Mouse (Mus musculus) cortical plate, adult 2 months (tissue): ENCODE data around the gene Hipk4. TPM values are rescaled to one million over a fixed set of nuclear protein-coding genes. Genes with fewer than 3 reads are reported as not detected.
A peak's percentile ranks its signal among the peaks of the same experiment; 100 is the strongest.
"Not testable (repeated sequence)": the region's sequence is repeated elsewhere in the genome, so short reads cannot be mapped to it uniquely, and the experiment has no call there.

Experiments used
- H3K27ac ChIP-seq: fragments of 200-500 bp; 2 replicates; pipeline ENCODE4 v1.5.1; 2012; ENCODE audit warnings: low read length, control low read depth, inconsistent platforms; ENCODE audit not compliant: insufficient read depth
- H3K4me1 ChIP-seq: fragments of 200-500 bp; 2 replicates; pipeline ENCODE4 v1.6.1; 2011; ENCODE audit warnings: low read length; ENCODE audit not compliant: control insufficient read depth, insufficient read depth
- H3K4me3 ChIP-seq: fragments of 200-500 bp; 2 replicates; pipeline ENCODE4 v1.5.1; 2011; ENCODE audit warnings: mild to moderate bottlenecking, low read length, control low read depth; ENCODE audit not compliant: insufficient read depth
- CTCF ChIP-seq: fragments of 200-500 bp; IDR thresholded peaks from 2 replicates; pipeline ENCODE4 v1.5.1; 2011; ENCODE audit warnings: mild to moderate bottlenecking, control low read depth, low read length; ENCODE audit not compliant: insufficient read depth; ENCODE audit errors: extremely low read depth
- POLR2A ChIP-seq: fragments of 200-500 bp; IDR thresholded peaks from 2 replicates; pipeline ENCODE4 v1.6.1; 2011; ENCODE audit warnings: mild to moderate bottlenecking, low read length, control low read depth; ENCODE audit not compliant: insufficient read depth; ENCODE audit errors: extremely low read depth
- polyA plus RNA-seq: library from polyadenylated mRNA; depleted of rRNA; stranded (reverse); fragments of >200 nt; gene quantifications from 2 replicates; pipeline ENCODE4 v1.2.3, GENCODE M21; 2012

The Hipk4 gene
- polyA plus RNA-seq, 1 experiment, result 0.21 TPM

- H3K4me1 ChIP-seq, result no peaks in the 10 kb centered on the region
- no peak overlapping the region for H3K27ac ChIP-seq
- H3K4me3 ChIP-seq, result no peak overlapping the region
- TF ChIP-seq CTCF (no peak), POLR2A (no peak)
Observed at GRCm38 (mm10) chr7:27493450-27493849, 29.6 kb upstream of the Hipk4 start.

DNA sequence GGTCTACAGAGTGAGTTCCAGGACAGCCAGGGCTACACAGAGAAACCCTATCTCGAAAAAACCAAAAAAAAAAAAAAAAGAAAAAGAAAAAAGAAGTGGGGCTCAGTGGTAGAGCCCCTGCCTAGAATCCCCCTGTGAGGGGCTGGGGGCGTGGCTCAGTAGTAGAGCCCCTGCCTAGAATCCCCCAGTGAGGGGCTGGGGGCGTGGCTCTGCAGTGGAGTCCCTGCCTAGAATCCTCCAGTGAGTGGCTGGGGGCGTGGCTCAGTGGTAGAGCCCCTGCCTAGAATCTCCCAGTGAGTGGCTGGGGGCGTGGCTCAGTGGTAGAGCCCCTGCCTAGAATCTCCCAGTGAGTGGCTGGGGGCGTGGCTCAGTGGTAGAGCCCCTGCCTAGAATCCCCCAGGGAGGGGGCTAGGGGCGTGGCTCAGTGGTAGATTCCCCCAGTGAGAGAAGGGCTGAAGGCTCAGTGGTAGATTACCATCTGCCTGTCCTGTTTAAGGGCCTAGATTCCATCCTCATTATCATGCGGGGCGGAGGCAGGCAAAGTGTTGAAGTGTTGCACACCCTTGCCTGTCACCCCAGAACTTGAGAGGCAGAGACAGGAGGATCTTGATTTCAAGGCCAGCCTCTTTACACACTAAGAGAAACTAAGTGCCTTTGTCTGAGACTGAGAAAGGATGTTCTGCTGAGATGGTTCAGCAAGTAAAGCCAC lies 28.3 kb upstream of the Hipk4 start:
- H3K27ac ChIP-seq, H3K4me3 ChIP-seq, H3K4me1 ChIP-seq: not testable (repeated sequence)

- Histone ChIP-seq H3K4me1 (no peaks in the 10 kb centered on the region), H3K27ac (no peak within 1 kb of the TSS), H3K4me3 (no peak within 1 kb of the TSS)
- TF ChIP-seq CTCF (no peak), POLR2A (no peak)
Observed at GRCm38 (mm10) chr7:27499036-27499435, 24.0 kb upstream of the Hipk4 start, which contains the start of gene Prx. Gene Prx, plus strand, starts transcription at chr7:27499324.

DNA sequence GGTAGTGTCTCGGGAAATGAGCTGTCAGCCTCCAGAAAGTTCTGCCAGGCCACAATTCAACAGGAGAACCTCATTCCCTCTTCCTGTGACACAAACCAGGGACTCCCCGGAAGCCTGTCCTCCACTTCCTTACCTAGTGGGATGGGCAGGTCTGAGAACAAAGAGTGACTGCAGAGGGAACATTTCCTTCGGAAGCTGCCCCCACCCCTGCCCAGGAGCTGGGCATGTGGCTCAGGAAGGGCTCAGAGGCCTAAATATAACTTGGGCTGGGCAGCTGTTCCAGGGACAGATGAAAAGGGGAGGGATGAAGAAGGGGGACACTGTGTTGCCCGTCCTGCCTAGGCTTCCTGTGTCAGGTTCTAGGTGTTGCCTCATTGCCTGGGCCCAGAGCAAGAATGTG lies 21.4 kb upstream of the Hipk4 start:
- Histone ChIP-seq H3K4me3 (no peak overlapping the region), H3K4me1 (no peaks in the 10 kb centered on the region)
- TF ChIP-seq POLR2A (no peak), CTCF (no peak)

GRCm38 (mm10) chr7:27506765-27507370 lies 16.2 kb upstream of the Hipk4 start:
- no peak overlapping the region for H3K27ac ChIP-seq
- TF ChIP-seq CTCF, result no peak
- no peak for TF ChIP-seq POLR2A
- no peaks in the 10 kb centered on the region for H3K4me1 ChIP-seq
- H3K4me3 ChIP-seq, result no peak overlapping the region

More for the DNA sequence above, 21.4 kb upstream of the Hipk4 start:
- no peak overlapping the region for H3K27ac ChIP-seq

DNA sequence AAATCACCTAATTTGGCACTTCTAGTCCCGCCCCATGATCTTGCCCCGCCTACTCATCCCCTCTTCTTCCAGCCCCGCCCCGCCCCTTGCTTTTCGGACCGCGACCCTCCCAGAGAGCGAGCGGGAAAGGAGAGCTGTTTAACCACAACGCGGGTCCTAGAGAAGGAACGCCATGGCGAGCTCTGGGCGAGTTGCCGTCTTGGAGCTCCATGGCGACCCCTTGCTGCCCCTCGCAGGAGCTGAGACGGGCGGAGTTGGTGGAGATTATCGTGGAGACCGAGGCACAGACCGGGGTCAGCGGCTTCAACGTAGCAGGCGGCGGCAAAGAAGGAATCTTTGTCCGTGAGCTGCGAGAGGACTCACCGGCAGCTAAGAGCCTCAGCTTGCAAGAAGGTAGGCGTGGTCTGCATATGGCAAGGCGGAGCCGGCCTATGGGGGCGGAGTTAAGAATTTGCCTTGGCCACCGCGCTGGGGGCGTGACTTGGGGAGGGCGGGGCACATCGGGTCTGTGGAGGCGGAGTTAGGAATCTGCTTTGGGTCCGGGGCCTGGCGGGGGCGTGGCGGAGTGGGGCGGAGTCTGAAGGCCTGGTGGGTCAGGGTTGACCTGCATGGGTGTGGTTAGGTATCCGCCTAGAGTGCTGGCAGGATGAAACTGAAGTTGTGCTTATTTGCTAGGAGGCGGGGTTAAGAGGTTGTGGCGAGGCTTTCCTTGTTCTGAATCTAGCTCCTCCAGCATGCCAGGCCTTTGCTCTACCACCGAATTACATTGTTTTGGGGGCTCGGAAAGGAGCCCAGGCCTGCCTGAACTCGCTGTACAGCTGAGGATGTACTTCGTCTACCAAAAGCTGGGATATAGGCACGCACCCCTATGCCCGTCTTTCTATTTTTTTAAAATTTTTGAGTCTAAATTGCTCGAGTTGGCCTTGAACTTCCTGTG lies 15.1 kb upstream of the Hipk4 start:
- Histone ChIP-seq H3K4me3 (peak overlapping the region; percentile 57), H3K4me1 (no peaks in the 10 kb centered on the region), H3K27ac (no peak overlapping the region; the same call in 1 of the 2 replicates)
- TF ChIP-seq CTCF (no peak), POLR2A (peak; percentile 78)

DNA sequence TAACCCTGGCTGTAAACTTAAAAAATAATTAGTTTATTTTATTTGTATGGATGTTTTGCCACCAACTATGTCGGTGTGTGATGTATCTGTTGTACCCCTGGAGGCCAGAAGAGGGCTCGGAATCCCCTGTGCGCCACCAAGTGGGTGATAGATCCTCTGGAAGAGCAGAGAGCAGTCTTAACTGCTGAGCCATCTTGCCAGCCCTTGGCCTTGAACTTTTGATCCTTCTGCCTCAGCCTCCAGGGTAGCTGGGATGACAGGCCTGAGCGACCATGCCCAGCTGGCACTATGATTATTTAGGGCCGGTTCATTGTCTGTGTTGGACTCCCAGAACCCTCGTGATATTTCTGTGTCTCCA lies 14.4 kb upstream of the Hipk4 start:
- no peaks in the 10 kb centered on the region for H3K4me1 ChIP-seq
- TF ChIP-seq POLR2A (no peak), CTCF (peak; percentile 60)
- H3K27ac ChIP-seq, result no peak overlapping the region
- peak overlapping the region; percentile 57; the same call in 1 of the 2 replicates for H3K4me3 ChIP-seq

GRCm38 (mm10) chr7:27510809-27511208 lies 12.3 kb upstream of the Hipk4 start:
- H3K4me3 ChIP-seq, result no peak overlapping the region
- no peaks in the 10 kb centered on the region for H3K4me1 ChIP-seq
- H3K27ac ChIP-seq, result no peak overlapping the region
- TF ChIP-seq POLR2A (no peak), CTCF (no peak)

GRCm38 (mm10) chr7:27514961-27515360 lies 8.1 kb upstream of the Hipk4 start:
- TF ChIP-seq POLR2A (no peak), CTCF (no peak)

More at GRCm38 (mm10) chr7:27514961-27515360, 8.1 kb upstream of the Hipk4 start:
- no peak overlapping the region for H3K4me3 ChIP-seq
- H3K4me1 ChIP-seq, result no peaks in the 10 kb centered on the region
- no peak overlapping the region for H3K27ac ChIP-seq
